Mouse (Mus musculus): ENCODE measurements around the gene Fcgrt.

DNA sequence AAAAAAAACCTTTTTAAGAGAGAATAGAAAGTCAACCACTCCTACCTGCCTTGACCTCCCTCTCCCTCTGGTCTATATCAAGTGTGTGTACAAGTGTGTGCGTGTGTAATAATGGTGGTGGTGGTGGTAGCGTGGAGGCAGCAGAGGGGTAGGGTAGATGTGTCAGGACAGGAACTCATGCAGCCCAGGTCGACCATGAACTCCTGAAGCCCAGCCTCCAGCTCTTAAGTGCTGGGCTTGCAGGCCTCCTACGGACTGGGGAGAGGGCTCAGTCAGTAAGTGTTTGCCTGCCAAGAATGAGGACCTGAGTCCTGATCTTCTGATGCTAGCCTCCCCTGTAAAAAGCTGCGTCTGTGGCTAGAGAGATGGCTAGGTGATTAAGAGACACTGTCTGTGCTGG is 1.3 kb upstream of the Fcgrt start:
- TF ChIP-seq MAFK (IDR thresholded peaks at IDR 0.05; ENCODE audit: insufficient read depth, low read depth, low read length) (no peak), ZC3H11A (IDR thresholded peaks at IDR 0.05; ENCODE audit: borderline replicate concordance, low read depth, low read length) (no peak), ZNF384 (IDR thresholded peaks at IDR 0.05; ENCODE audit: low read depth, low read length) (no peak), CHD2 (IDR thresholded peaks at IDR 0.05; ENCODE audit: low read depth, low read length) (no peak)

All from ES-E14 (cell line).